Mouse (Mus musculus): ENCODE measurements around the gene Stau1.

Stau1 gene

DNA sequence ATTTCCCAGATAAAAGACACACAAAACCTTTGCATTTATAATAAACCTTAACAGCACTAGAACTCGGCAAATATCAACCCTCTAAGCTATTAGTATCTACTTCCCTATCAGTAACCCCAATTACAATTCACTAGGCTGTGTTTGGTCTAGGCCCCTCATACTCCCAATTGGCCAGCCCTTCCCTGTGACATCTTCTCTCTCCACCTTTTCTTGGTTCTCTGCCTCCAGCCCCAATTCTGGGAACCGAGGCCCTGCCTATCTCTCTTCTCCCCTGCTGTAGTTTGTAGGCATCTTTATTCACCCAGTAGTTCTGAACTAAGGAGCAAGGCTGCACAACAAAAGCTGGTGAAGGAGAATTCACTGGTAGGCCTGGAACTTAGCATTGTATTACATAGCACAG lies 72.1 kb downstream of the Stau1 start:
- no peak for DNase-seq (ENCODE audit: low spot score in 2 of 2)

DNA sequence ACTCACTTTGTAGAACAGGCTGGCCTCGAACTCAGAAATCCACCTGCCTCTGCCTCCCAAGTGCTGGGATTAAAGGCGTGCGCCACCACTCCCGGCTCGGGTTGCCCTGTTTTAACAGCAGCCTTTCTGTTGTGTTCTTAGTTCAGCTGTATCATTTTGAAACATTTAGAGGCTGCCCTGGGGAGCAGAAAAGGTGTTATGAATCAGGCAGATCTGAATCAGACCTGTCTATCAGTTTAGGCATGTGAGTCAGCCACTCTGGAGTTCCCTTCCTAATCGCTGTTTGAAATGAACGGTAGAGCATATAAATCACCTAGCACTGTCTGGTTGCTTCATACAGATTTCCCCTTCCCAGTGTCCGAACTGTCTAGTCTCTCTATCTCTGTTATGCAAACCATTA lies 85.6 kb downstream of the Stau1 start:
- no peak for DNase-seq (ENCODE audit: low spot score in 2 of 2)

DNA sequence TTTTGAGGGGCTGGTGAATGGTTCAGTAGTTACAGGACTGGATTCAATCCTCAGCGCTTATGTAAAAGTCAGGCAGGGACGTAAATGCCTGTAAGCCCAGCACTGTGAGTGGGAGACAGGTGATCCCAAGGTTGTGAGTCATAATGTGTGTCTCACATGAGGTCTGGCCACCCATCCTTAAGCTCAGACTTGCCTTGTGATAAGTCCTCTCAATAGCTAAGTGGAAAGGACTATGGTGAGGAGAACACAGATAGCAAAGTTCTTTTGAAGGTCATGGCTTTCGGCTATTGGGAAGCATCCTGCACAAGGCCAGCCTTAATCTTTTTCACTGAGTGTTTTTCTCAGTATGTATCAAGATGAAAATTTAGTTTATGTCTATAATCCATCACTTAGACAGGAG lies 86.4 kb downstream of the Stau1 start:
- DNase-seq (ENCODE audit: low spot score in 2 of 2) = no peak

DNA sequence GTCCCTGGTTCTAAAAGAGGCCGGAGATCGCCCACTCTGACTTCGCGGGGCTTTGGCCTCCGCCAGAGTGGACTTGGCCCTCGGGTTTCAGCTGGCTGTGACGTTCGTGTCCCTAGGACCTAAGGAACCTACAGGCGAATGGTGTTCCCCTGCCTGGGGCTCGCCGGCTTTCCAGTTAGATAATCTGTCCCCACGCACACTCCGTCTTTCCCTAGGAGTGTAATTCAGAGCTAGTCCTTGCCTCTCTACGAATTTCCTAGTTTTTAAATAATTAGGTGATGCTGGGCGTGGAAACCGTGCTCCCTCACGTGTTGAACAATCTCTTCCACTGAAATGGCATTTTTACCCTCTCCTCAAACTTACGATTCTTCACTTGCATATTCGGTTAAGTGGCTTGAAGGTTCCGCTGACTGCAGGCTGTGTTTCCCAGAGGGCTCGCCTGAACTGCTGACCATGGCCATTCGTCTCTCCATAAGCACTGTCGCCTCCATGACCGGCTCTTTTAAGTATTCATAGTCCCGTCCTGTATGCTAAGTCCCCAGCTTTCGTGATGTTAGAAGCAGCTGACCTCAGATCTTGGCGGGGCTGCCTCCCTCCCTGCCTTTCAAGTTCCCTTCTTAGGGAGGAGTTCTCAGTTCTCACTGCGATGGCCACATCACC lies 89.4 kb downstream of the Stau1 start:
- peak in 1 of 2 experiments; percentile 38 for DNase-seq (ENCODE audit: low spot score in 2 of 2)

DNA sequence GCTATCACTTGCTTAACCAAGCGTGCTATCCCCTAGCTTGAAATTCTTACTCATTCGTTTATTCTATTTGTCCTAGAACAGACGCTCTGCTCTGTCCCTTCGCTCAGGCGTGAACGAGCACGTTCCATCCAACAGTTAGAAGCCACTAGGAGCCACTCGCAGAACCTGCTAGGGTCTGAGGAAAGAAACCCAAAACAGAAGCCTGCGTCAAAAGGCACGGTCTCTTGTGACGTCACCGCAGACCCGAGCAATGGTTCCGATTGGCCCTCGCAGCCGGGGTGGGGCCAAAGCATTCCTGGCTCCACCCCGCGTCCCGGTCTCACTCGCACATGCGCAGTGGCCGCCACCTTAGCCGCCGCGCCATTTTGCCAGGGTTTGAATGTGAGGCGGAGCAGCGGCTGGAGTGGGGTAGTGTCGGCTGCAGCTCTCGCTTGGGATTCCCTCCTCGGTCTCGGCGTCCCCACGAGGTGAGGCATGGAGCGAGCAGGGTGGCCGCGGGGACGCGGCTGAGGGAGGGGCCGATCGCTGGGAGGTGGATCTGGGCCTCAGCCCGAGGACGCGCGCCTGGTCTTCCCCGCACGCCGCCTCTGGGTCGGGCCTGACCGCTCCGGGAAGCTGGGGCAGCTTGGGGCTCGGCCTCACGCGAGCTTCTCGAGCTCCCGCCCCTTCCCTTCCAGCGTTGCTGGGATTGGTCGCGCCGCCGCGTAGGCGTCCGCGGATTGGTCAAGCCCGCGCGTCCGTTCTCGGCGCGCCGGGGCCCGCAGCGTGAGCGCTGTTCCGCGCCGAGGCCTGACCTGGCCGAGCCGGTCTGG lies 90.2 kb downstream of the Stau1 start, which contains the start of gene Cse1l:
TSS of gene Cse1l (plus strand) at position 330 of the 812 bp plus-strand sequence.
- DNase-seq (ENCODE audit: low spot score in 2 of 2) = peak; percentile 98

DNA sequence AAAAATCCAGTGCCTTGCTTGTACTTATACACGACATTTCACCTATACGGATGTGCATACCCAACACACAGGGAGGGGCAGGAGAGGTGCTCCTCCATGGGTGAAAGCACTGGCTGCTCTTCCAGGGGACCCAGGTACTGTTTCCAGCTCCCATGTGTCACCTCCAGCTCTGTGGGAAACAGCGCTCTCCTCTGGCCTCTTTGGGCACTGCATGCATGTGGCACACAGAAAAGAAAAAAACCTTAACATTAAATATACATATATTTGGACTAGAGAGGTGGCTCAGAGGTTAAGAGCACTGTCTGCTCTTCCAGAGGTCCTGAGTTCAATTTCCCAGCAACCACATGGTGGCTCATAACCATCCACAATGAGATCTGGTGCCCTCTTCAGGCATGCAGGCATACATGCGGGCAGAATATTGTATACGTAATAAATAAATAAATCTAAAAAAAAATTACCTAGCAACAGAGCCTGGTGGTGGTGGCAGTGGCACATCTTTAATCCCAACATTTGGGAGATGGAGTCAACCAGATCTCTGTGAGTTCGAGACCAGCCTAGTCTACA lies 92.3 kb downstream of the Stau1 start:
- no peak for DNase-seq (ENCODE audit: low spot score in 2 of 2)

DNA sequence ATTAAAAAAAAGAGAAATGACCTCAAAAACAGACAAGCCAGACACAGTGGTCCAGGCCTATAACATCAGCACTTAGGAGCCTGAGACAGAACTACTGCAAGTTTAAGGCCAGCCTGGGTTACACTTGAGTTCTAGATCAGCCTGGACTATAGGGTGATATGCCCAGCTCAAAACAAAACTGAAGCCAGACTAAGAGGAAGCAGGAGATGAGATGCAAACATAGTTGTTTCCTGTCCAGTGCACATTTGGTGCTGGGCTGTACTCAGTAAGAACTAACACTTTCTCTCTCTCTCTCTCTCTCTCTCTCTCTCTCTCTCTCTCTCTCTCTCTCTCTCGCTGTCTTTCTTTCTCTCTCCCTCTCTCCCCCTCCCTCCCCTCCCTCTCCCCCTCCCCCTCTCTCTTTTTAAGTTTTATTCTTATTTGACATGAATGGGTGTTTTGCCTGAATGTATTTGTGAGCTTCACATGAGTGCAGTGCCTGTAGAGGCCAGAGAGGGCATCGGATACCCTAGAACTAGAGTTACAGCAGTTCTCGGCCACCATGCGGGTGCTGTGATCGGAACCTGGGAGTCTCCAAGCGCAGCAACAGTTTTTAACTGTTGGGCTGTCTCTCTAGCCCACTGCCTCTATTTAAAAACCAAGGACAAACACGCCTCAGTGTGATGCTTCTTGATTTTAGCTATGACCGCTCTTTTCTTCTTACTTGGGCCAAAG lies 95.2 kb downstream of the Stau1 start:
- DNase-seq (ENCODE audit: low spot score in 2 of 2) = peak in 1 of 2 experiments; percentile 25

DNA sequence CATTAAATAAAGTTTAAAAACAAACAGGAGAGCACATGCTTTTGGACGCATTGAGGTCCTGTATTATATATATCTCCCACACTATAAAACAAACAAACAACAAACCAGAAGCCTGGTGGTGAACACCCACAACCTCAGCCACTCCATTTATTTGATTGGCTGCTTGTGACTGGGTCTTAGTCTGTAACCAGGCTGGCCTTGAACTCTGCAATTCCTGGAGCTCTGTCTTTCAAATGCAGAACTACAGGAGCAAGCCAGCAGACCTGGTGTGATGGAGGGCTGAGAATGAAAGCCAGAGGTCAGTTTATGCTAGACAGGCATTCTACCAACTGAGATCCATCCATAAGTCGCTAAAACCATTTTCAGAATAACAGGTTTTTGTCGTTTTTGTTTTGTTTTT lies 96.4 kb downstream of the Stau1 start:
- no peak for DNase-seq (ENCODE audit: low spot score in 2 of 2)

DNA sequence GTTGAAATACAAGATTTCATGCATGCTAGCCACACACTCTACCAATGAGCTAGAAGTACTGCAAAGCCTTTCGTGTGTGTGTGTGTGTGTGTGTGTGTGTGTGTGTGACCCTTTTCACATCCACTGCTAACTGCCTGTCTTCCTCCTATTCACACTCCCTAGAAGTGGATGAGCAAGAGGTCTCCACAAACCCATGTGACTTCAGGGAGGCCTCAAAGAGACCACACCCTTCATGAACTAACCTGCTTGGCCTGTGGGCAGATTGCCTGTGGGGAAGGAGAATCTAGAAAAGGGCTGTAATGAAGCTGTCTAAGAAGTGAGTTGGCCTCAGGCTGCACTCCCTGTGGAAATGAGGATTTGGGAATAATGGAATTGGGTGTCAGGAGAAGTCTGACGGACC lies 96.9 kb downstream of the Stau1 start:
- DNase-seq (ENCODE audit: low spot score in 2 of 2) = no peak
